Mouse (Mus musculus) hindbrain, embryonic 10.5 days (tissue): ENCODE measurements around the gene Tmem131. TPM values are rescaled to one million over a fixed set of nuclear protein-coding genes. Genes with fewer than 3 reads are reported as not detected.
"Not testable (repeated sequence)": the region's sequence is repeated elsewhere in the genome, so short reads cannot be mapped to it uniquely, and the experiment has no call there.

Source experiments
- DNase-seq: peaks from one replicate; pipeline ENCODE4 v3.0.0-alpha.2; 2017; ENCODE audit warnings: low spot score
- H3K27ac ChIP-seq: fragments of 300-500 bp; sonication (generic); 2 replicates; pipeline ENCODE4 v1.5.1; 2016; ENCODE audit warnings: mild to moderate bottlenecking, moderate library complexity
- H3K27me3 ChIP-seq: fragments of 300-500 bp; sonication (generic); 2 replicates; pipeline ENCODE4 v1.6.1; 2016; ENCODE audit warnings: mild to moderate bottlenecking; ENCODE audit not compliant: poor library complexity, insufficient read depth, severe bottlenecking
- H3K36me3 ChIP-seq: fragments of 300-500 bp; sonication (generic); 2 replicates; pipeline ENCODE4 v1.6.1; 2016; ENCODE audit warnings: mild to moderate bottlenecking, moderate library complexity
- H3K4me1 ChIP-seq: fragments of 300-500 bp; sonication (generic); replicated peaks from 2 replicates; pipeline ENCODE4 v1.6.1; 2016; ENCODE audit warnings: mild to moderate bottlenecking
- H3K4me3 ChIP-seq: fragments of 300-500 bp; sonication (generic); 2 replicates; pipeline ENCODE4 v1.5.1; 2016; ENCODE audit warnings: mild to moderate bottlenecking, moderate library complexity
- H3K9me3 ChIP-seq: fragments of 300-500 bp; sonication (generic); 2 replicates; pipeline ENCODE4 v1.6.1; 2016; ENCODE audit warnings: mild to moderate bottlenecking, moderate library complexity
- WGBS: fragments of 180-500 bp; shearing (Covaris S2); methylation state at CpG from one replicate; pipeline ENCODE4 v1.1.7; 2016; 5-methylcytosine and 5-hydroxymethylcytosine counted together
- polyA plus RNA-seq: library from polyadenylated mRNA; unstranded; fragments of >200 nt; fragmentation: Nextera tagmentation; extraction: Ambion mirVana; gene quantifications from 2 replicates; pipeline ENCODE4 v1.2.1, GENCODE M21; 2016

Tmem131 gene
- polyA plus RNA-seq, 1 experiment from 2014 or later: 12.7 TPM

GRCm38 (mm10) chr1:36921614-36922393, 21.7 kb downstream of the Tmem131 start:
- Histone ChIP-seq H3K27me3 (no peaks in the 10 kb centered on the region), H3K27ac (peak overlapping the region; percentile 62), H3K36me3 (no peaks in the 10 kb centered on the region), H3K4me1 (peaks cover 35% of the 10 kb centered on the region), H3K9me3 (no peaks in the 10 kb centered on the region), H3K4me3 (no peak overlapping the region)
- no peak for DNase-seq
- WGBS: 70% methylated on average over 15 of the region's 15 CpGs

GRCm38 (mm10) chr1:36920726-36921125, 22.7 kb downstream of the Tmem131 start:
- DNase-seq: no peak
- 68% methylated on average over 4 of the region's 4 CpGs for WGBS
- 0 out of 2 replicates have a peak overlapping the region, but pooled peaks have one; percentile 23 for H3K27ac ChIP-seq

DNA sequence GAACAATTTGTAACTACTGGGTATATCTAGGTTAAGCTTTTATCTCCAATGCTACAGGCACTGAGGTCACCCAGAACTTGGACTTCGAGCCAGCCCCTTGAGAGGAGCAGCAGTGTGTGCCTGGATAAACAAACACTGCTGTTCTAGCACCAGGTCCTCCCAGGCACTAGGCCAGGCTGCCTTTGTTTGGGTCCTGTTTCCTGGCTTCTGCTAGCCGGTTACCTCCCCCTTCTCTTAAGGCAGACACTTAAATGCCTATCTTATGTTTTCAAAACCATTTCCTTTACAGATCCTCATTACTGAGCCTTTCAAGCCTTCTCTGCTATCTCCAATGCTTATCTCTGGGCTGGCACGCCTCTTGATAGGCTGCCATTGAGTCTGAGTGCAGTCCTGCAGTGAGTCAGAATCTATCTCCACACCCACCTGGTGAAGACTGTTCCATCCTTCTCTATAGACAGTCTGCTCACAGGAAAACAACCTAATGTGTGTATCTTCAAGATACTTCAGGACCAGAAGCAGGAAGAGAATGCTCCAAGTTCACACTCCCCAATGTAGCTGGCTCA, 23.2 kb downstream of the Tmem131 start:
- H3K4me3 ChIP-seq: no peak overlapping the region
- 62% methylated on average over 3 of the region's 3 CpGs for WGBS
- DNase-seq: no peak
- H3K9me3 ChIP-seq: no peaks in the 10 kb centered on the region
- H3K27ac ChIP-seq: peak overlapping the region; percentile 35; the same call in 1 of the 2 replicates
- H3K4me1 ChIP-seq: peaks cover 35% of the 10 kb centered on the region
- no peaks in the 10 kb centered on the region for H3K36me3 ChIP-seq
- no peaks in the 10 kb centered on the region for H3K27me3 ChIP-seq

More at GRCm38 (mm10) chr1:36920726-36921125, 22.7 kb downstream of the Tmem131 start:
- Histone ChIP-seq H3K9me3 (no peaks in the 10 kb centered on the region), H3K36me3 (no peaks in the 10 kb centered on the region), H3K4me3 (no peak overlapping the region), H3K27me3 (no peaks in the 10 kb centered on the region), H3K4me1 (peaks cover 35% of the 10 kb centered on the region)

- 69% methylated on average over 1 of the region's 1 CpGs for WGBS
- H3K4me1 ChIP-seq: peaks cover 37% of the 10 kb centered on the region
- H3K27ac ChIP-seq: peak overlapping the region; percentile 35; the same call in 1 of the 2 replicates
- no peak overlapping the region for H3K4me3 ChIP-seq
- no peak for DNase-seq
- H3K36me3 ChIP-seq: no peaks in the 10 kb centered on the region
- no peaks in the 10 kb centered on the region for H3K27me3 ChIP-seq
- no peaks in the 10 kb centered on the region for H3K9me3 ChIP-seq
These were observed 23.7 kb downstream of the Tmem131 start for GRCm38 (mm10) chr1:36919728-36920127.

DNA sequence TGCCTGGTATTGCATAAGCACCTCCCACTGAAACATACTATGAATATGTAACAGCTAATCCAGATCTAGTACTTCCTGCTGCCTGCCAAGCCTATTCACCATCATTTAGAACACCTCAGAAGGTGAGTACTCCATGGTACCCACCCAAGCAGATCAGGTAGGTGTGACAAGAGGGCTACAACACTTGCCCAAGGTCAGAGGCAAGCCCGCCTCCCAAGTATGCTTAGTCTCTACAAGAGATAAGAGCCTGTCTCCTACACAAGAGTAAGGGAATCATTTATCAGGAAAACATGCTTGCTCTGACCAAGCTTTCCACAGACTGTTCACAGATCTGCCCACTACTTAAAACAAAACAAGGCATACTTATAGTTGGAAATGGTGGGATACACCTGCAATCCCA, 26.0 kb downstream of the Tmem131 start:
- no peaks in the 10 kb centered on the region for H3K36me3 ChIP-seq
- H3K27me3 ChIP-seq: no peaks in the 10 kb centered on the region
- H3K4me3 ChIP-seq: no peak overlapping the region
- H3K27ac ChIP-seq: no peak overlapping the region
- no peaks in the 10 kb centered on the region for H3K9me3 ChIP-seq
- WGBS: 93% methylated on average over 1 of the region's 1 CpGs
- DNase-seq: no peak
- peaks cover 37% of the 10 kb centered on the region for H3K4me1 ChIP-seq

- no peak overlapping the region for H3K4me3 ChIP-seq
- H3K9me3 ChIP-seq: no peaks in the 10 kb centered on the region
- no peak overlapping the region for H3K27ac ChIP-seq
- no peaks in the 10 kb centered on the region for H3K36me3 ChIP-seq
- 92% methylated on average over 5 of the region's 5 CpGs for WGBS
- no peaks in the 10 kb centered on the region for H3K27me3 ChIP-seq
- DNase-seq: no peak
- H3K4me1 ChIP-seq: peaks cover 14% of the 10 kb centered on the region
These were observed 28.3 kb downstream of the Tmem131 start for GRCm38 (mm10) chr1:36915200-36915580.

GRCm38 (mm10) chr1:36914455-36915199, 28.8 kb downstream of the Tmem131 start:
- DNase-seq: peak; percentile 21
- Histone ChIP-seq H3K4me1 (peaks cover 9% of the 10 kb centered on the region), H3K27me3 (no peaks in the 10 kb centered on the region), H3K36me3 (no peaks in the 10 kb centered on the region), H3K4me3 (no peak overlapping the region), H3K27ac (no peak overlapping the region), H3K9me3 (no peaks in the 10 kb centered on the region)
- WGBS: 31% methylated on average over 7 of the region's 7 CpGs

DNA sequence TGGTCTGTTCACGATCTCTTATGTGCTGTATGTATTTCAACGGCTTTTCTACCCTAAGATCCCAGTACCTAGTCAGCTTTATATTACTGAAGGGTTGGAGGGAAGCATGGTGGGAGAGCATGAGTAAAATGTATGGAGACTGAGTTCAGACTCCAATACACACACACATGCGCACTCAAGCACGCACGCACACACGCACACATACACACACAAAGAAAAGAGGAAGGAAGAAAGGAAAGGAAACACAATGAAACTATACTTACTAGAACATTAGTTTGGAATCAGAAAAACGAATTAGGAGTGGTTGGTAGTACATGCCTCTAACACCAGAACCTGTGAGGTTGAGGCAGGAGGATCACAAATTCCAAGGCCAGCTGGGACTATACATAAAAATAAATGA, 29.7 kb downstream of the Tmem131 start:
- H3K27me3 ChIP-seq: no peaks in the 10 kb centered on the region
- H3K4me3 ChIP-seq: no peak overlapping the region
- no peak overlapping the region for H3K27ac ChIP-seq
- peaks cover 8% of the 10 kb centered on the region for H3K4me1 ChIP-seq
- no peak for DNase-seq
- whole genome bisulfite sequencing: 93% methylated on average over 7 of the region's 7 CpGs
- no peaks in the 10 kb centered on the region for H3K9me3 ChIP-seq
- H3K36me3 ChIP-seq: no peaks in the 10 kb centered on the region

DNA sequence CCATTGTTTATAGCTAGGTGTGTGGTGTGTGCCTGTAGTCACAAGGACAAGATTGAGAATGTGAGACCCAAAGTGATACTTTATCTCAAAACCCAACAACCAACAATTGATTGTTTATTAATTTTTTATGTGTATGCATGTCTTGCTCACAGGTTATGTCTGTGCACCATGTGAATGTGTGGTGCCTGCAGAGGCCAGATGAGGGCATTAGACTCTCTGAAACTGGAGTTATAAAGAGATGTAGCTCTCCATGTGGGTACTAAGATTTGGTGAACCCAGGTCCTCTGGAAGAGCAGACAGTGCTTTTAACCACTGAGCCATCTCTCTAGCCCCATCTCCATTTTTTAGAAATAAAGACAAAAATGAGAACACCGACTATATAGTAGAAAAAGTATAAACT, 31.2 kb downstream of the Tmem131 start:
- H3K9me3 ChIP-seq: no peaks in the 10 kb centered on the region
- H3K27me3 ChIP-seq: no peaks in the 10 kb centered on the region
- H3K4me3 ChIP-seq: no peak overlapping the region
- H3K36me3 ChIP-seq: 0 out of 2 replicates have a peak, but pooled peaks cover 2% of the 10 kb centered on the region
- 92% methylated on average over 1 of the region's 1 CpGs for WGBS
- H3K27ac ChIP-seq: no peak overlapping the region
- peaks cover 8% of the 10 kb centered on the region for H3K4me1 ChIP-seq
- no peak for DNase-seq

- H3K36me3 ChIP-seq: 0 out of 2 replicates have a peak, but pooled peaks cover 4% of the 10 kb centered on the region
- WGBS: 76% methylated on average over 3 of the region's 3 CpGs
These were observed 31.9 kb downstream of the Tmem131 start for GRCm38 (mm10) chr1:36911603-36912002.

GRCm38 (mm10) chr1:36910397-36910796, 33.1 kb downstream of the Tmem131 start:
- Histone ChIP-seq H3K27me3 (no peaks in the 10 kb centered on the region), H3K9me3 (no peaks in the 10 kb centered on the region), H3K4me1 (peaks cover 8% of the 10 kb centered on the region), H3K27ac (no peak overlapping the region), H3K4me3 (no peak overlapping the region), H3K36me3 (0 out of 2 replicates have a peak, but pooled peaks cover 4% of the 10 kb centered on the region)
- DNase-seq: no peak
- 93% methylated on average over 5 of the region's 5 CpGs for WGBS

More at GRCm38 (mm10) chr1:36911603-36912002, 31.9 kb downstream of the Tmem131 start:
- no peaks in the 10 kb centered on the region for H3K27me3 ChIP-seq
- H3K27ac ChIP-seq: no peak overlapping the region
- no peaks in the 10 kb centered on the region for H3K9me3 ChIP-seq
- H3K4me3 ChIP-seq: no peak overlapping the region
- peaks cover 8% of the 10 kb centered on the region for H3K4me1 ChIP-seq
- DNase-seq: no peak

GRCm38 (mm10) chr1:36909965-36910364, 33.5 kb downstream of the Tmem131 start:
- not testable (repeated sequence) for DNase-seq, H3K9me3 ChIP-seq, H3K36me3 ChIP-seq, H3K4me3 ChIP-seq, H3K4me1 ChIP-seq, H3K27me3 ChIP-seq, H3K27ac ChIP-seq
- WGBS: 89% methylated on average over 7 of the region's 7 CpGs

- Histone ChIP-seq H3K27ac (no peak overlapping the region), H3K9me3 (no peaks in the 10 kb centered on the region), H3K4me3 (no peak overlapping the region), H3K27me3 (no peaks in the 10 kb centered on the region), H3K36me3 (0 out of 2 replicates have a peak, but pooled peaks cover 4% of the 10 kb centered on the region), H3K4me1 (no peaks in the 10 kb centered on the region)
- WGBS: 84% methylated on average over 3 of the region's 3 CpGs
- no peak for DNase-seq
These were observed 38.2 kb downstream of the Tmem131 start for GRCm38 (mm10) chr1:36905216-36905615.
